Mouse (Mus musculus): ENCODE data around the gene Gm10644.

Gene Gm10644

DNA sequence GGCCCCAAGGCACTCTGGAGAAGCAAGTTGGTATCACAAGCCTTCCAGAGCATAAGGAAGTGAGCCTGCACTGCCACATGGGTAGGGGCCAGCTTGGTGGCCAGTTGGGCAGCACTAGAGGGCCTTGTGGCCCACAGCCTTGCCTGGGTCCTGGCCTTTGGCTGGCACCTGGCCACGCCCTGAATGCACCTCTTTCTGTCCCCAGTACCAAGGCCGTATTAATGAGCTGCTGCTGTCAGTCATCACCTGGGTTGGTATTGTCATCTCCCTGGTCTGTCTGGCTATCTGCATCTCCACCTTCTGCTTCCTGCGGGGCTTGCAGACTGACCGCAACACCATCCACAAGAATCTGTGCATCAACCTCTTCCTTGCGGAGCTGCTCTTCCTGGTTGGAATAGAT lies 20.8 kb downstream of the Gm10644 start:
- DNase-seq = no peak

- peak in 1 of 2 experiments; percentile 48 for DNase-seq
Measured at GRCm38 (mm10) chr8:83926266-83926665, 28.7 kb downstream of the Gm10644 start.

- DNase-seq = no peak
Measured at GRCm38 (mm10) chr8:83924585-83924984, 30.4 kb downstream of the Gm10644 start.

DNA sequence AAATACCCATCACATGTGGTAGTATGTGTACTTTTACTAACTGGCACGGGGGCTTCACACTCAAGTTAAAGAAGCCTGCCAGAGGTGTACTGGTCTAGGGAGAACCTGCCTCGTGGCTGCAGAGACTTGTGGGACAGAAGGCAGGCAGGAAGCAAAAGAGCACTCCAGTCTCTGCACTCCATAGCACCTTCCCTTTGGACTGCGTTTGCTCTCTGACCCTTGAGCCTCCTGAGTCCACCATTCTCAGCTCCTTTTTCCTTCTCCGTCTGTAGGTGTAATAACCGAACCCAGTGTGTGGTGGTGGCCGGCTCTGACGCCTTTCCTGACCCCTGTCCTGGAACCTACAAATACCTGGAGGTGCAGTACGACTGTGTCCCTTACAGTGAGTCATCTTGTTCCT lies 32.3 kb downstream of the Gm10644 start:
- DNase-seq = no peak

- DNase-seq = peak; percentile 89
Measured at GRCm38 (mm10) chr8:83921558-83921957, 33.4 kb downstream of the Gm10644 start.

GRCm38 (mm10) chr8:83917566-83917965 lies 37.4 kb downstream of the Gm10644 start:
- no peak for DNase-seq

GRCm38 (mm10) chr8:83916015-83916414 lies 39.0 kb downstream of the Gm10644 start:
- no peak for DNase-seq

DNA sequence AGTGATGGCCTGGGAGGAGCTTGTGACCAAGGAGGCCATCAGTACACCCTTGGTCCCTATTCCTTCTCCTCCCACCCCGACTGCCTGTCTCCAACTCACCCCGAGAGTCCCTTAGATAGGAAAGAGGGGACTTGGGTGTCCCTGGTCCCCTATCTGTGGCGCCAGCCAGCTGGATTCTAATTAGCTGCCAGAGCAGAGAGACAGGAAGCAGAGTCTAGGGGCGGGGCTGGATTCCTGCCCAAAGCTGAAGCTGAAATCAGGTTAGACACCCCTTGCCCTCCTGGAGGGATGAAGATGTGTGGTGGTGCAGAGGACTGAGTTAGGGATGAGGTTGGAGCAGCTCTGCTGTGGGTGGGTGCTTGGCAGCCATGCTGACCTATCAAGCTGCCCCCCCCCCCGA lies 40.1 kb downstream of the Gm10644 start:
- peak; percentile 36 to 43 for DNase-seq

GRCm38 (mm10) chr8:83914232-83914631 lies 40.8 kb downstream of the Gm10644 start:
- DNase-seq = no peak

DNA sequence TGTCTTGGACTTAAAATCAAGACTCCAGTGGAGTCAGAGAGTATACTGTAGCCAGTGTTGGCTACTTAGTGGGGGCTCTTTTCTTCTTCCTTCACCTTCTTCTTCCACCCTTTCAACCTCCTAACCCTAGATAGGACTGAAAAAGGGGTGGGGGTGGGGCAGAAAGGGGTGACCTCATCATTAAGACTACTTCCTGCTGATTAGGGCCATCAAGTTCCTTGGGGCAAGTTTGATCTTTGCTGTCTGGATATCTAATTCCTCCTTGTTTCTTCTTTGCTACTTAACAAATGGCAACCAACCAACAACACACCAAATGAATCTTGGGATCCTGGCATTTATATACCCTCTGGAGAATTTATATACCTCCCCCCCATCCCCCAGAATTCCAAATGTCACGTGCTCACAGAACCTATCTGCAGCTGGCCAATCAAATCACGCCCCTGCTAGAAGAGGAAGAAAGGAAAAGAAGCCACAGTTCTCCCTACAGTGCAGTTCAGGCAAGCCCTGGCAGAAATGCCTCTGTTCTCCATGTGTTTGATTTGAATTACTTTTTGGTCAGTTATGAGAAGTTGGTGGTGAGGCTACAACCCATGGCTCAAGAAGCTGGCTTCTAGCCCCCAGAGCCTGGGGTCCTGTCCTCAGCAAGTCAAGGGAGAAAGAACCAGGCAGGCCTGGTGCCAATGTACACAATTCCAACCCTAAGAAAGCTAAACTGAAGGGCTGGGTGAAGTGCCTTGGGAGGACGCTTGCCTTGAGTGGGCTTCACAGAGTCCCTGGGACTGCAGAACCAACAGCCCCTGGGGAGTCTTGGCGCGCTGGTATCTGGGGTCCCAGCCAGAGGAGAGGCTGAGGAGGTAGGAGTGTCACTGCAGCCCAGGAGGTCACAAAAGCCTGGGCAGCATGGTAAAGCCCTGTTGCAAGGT lies 42.9 kb downstream of the Gm10644 start:
- no peak for DNase-seq

DNA sequence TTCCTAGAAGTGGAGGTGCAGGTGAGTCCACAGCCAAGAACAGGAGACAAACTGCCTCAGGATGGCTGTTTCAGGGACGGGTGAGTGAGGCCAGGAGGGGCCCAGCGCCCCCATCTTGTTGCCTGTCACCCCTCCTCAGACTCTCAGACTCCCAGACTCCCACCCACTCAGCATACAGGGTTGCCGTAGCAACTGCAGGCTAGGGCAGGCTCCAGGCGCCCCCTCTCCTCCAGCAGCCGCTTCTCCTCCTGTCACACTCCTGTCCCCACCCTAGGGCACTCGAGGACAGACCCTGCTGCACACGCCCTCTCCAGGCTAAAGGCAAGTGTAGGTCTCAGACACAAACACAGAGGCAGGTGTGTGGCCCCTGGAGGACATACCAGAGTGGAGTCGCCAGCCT lies 45.7 kb downstream of the Gm10644 start:
- DNase-seq = no peak

- DNase-seq = no peak
Measured at GRCm38 (mm10) chr8:83908583-83908982, 46.4 kb downstream of the Gm10644 start.

- DNase-seq = peak; percentile 56 to 70
Measured at GRCm38 (mm10) chr8:83902961-83903666, 51.9 kb downstream of the Gm10644 start.

GRCm38 (mm10) chr8:83901566-83902485 lies 53.2 kb downstream of the Gm10644 start:
- no peak for DNase-seq

GRCm38 (mm10) chr8:83900957-83901270 lies 54.1 kb downstream of the Gm10644 start:
- peak; percentile 31 to 47 for DNase-seq

DNA sequence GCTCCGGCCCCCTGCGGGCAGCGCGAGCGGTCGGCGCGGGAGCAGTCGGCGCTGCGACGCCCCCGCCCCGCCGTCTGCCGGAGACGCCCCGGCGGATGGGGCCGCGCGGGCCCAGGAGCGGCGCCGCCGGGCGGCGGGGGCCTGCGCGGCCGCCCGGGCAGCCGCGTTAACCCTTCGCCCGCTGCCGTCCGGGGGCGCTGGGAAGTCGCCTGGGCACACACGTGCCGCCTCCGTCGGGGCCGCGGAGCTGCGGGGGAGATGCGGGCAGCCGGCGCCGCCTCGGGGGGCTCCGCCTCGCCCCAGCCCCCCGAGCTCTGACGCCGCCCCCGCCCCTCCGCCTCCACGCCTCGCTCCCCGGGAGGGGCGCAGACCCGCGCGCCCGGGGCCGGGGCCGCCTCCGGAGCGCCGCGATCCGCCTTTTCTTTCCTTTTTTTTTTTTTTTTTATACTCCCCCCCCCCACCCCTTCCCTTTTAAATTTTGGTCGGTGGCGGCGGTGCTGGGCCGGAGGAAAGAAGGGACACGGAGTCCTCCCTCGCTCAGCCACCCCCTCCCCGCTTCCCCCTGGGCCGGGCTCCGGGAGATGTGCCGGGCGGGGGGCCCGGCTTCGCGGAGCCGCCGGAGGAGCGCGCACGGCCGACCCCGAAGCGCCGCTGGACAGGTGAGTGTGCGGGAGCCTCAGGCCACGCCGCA lies 54.6 kb downstream of the Gm10644 start:
- peak; percentile 42 to 57 for DNase-seq

- DNase-seq = peak; percentile 95 to 97
Measured at GRCm38 (mm10) chr8:83899363-83900252, 55.4 kb downstream of the Gm10644 start, which contains the start of gene Adgrl1. TSS of gene Adgrl1 (plus strand) at chr8:83900105.

- peak in 1 of 2 experiments; percentile 75 for DNase-seq
Measured at GRCm38 (mm10) chr8:83898985-83899362, 56.0 kb downstream of the Gm10644 start.

- peak; percentile 58 to 70 for DNase-seq
Measured at GRCm38 (mm10) chr8:83898456-83898855, 56.5 kb downstream of the Gm10644 start.

DNA sequence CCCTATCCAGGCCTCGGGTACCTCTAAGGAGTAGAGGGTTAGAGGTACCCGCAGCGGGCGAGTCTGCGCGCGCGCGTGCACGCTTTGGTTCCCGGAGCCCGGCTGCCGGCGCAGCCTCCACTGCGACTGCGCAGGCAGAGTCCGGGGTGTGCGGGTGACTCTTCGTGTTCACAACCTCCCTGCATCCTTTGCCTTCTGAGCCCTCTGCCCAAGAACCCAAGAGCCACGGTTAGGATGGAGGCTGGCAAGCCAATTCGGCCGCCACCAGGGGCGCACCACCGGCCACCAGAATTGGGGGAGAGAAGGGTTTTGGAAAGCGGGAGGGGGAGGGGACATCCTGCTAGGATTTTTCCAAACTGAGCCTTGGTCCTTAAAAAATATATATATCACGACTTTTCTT lies 57.8 kb downstream of the Gm10644 start:
- peak; percentile 83 to 86 for DNase-seq

DNA sequence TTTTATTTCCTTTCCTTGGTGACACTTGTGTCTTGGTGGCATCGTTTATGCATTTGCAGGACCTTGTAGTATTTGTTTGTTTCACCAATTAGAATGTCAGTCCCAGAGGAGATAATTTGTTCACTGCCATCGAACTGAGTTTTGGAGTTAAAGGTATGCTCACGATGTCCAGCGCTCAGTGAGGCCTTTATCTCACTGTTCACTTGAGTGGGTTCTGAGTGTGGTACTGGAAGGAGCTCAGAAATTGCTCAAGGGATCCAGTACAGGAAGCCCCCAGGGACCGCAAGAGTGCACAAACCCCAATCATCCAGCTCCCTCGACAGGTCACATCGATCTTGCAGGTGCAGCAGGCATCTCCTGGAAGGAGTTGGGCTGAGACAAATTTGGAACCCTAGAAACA lies 58.5 kb downstream of the Gm10644 start:
- no peak for DNase-seq
